Mouse (Mus musculus) heart, embryonic 13.5 days (tissue): ENCODE results near the gene Gm20906. TPM values are rescaled to one million over a fixed set of nuclear protein-coding genes. Genes with fewer than 3 reads are reported as not detected.
"Not testable (repeated sequence)": the region's sequence is repeated elsewhere in the genome, so short reads cannot be mapped to it uniquely, and the experiment has no call there.

Experiments used
- ATAC-seq: fragments of 200-750 bp; cut with Nextera tagmentation; 2 replicates; pipeline ENCODE4 v1.8.0; 2017; ENCODE audit warnings: moderate TSS enrichment; ENCODE audit not compliant: insufficient number of reproducible peaks, low FRiP score, low TSS enrichment; ENCODE audit errors: extremely low read depth
- H3K27ac ChIP-seq: fragments of 300-500 bp; sonication (generic); replicated peaks from 2 replicates; pipeline ENCODE4 v1.5.1; 2015; ENCODE audit warnings: moderate library complexity, mild to moderate bottlenecking, inconsistent platforms
- H3K27me3 ChIP-seq: fragments of 300-500 bp; sonication (generic); replicated peaks from 2 replicates; pipeline ENCODE4 v1.6.1; 2015; ENCODE audit warnings: mild to moderate bottlenecking, inconsistent platforms
- H3K36me3 ChIP-seq: fragments of 300-500 bp; sonication (generic); 2 replicates; pipeline ENCODE4 v1.6.1; 2015; ENCODE audit warnings: mild to moderate bottlenecking, inconsistent platforms
- H3K4me1 ChIP-seq: fragments of 300-500 bp; sonication (generic); 2 replicates; pipeline ENCODE4 v1.6.1; 2015; ENCODE audit warnings: inconsistent platforms
- H3K4me2 ChIP-seq: fragments of 300-500 bp; sonication (generic); 2 replicates; pipeline ENCODE4 v1.6.1; 2015; ENCODE audit warnings: inconsistent platforms, mild to moderate bottlenecking, moderate library complexity
- H3K4me3 ChIP-seq: fragments of 300-500 bp; sonication (generic); 2 replicates; pipeline ENCODE4 v1.5.1; 2015; ENCODE audit warnings: moderate library complexity, mild to moderate bottlenecking, inconsistent platforms
- H3K9ac ChIP-seq: fragments of 300-500 bp; sonication (generic); 2 replicates; pipeline ENCODE4 v1.6.1; 2015; ENCODE audit warnings: inconsistent platforms, mild to moderate bottlenecking, moderate library complexity
- H3K9me3 ChIP-seq: fragments of 300-500 bp; sonication (generic); 2 replicates; pipeline ENCODE4 v1.6.1; 2016; ENCODE audit warnings: inconsistent platforms
- WGBS: fragments of 180-500 bp; shearing (Covaris S2); methylation state at CpG from one replicate; pipeline ENCODE4 v1.1.7; 2015; ENCODE audit warnings: mixed read lengths; 5-methylcytosine and 5-hydroxymethylcytosine counted together
- polyA plus RNA-seq: library from polyadenylated mRNA; unstranded; fragments of >200 nt; fragmentation: Nextera tagmentation; extraction: Ambion mirVana; gene quantifications from 2 replicates; pipeline ENCODE4 v1.2.1, GENCODE M21; 2015

The Gm20906 gene
- polyA plus RNA-seq = not detected in 2 replicates

DNA sequence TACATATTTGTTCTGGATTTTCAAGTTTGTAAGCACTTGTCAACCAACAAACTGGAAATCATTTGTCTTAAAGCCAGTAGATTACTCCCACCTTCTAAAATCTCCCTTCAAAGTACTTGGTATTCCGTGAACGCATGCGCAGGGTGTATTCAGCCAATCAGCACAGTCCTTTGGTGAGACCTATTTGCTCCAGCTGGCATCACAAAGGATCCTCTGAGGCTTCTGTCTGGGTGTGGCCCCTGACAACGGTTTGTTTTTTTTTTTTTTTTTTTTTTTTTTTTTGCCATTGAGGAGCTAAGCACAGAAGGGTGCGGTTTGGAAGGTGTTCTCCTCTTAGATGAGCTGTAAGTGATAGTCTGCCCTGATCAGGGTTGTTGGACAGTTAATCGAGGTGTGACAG, at the start of gene Gm20906:
Gm20906 (plus strand) TSS at position 301 of the 400 bp plus-strand sequence.
- H3K36me3 ChIP-seq, H3K27me3 ChIP-seq, H3K9me3 ChIP-seq, H3K27ac ChIP-seq, H3K4me1 ChIP-seq, ATAC-seq, H3K9ac ChIP-seq, H3K4me2 ChIP-seq, H3K4me3 ChIP-seq: not testable (repeated sequence)
- no CpG with 5 or more reads among the region's 6 CpGs for WGBS
